Mouse (Mus musculus) olfactory bulb, adult 2 months (tissue): ENCODE results near the gene Slc35c2.

Source experiments
- CTCF ChIP-seq: fragments of 200-500 bp; IDR thresholded peaks from 2 replicates; pipeline ENCODE4 v1.5.1; 2012; ENCODE audit warnings: low read depth, mild to moderate bottlenecking, low read length, moderate library complexity; ENCODE audit not compliant: insufficient read depth
- POLR2A ChIP-seq: fragments of 200-500 bp; IDR thresholded peaks from 2 replicates; pipeline ENCODE4 v1.6.1; 2012; ENCODE audit warnings: mild to moderate bottlenecking, low read depth, low read length, moderate library complexity; ENCODE audit not compliant: insufficient read depth

DNA sequence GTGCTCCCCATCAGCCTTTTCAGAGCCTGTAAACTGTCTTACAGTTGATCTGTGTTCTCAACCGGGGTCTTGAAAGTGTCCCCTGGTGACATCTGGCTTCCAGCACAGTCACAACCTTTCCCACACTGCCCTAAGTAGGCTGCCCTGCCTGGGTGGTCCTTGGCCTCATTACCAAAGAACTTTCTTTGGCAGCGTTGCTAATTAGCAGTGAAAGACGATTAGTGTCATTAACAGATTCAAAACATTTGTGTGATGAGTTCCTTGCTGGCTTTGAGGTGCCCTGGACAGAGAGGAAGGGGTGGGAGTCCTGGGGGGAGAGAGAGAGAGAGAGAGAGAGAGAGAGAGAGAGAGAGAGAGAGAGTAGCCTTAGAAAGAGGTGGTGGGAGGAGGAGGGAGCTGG, 38.7 kb downstream of the Slc35c2 start:
- TF ChIP-seq CTCF (no peak), POLR2A (no peak)
